Mouse (Mus musculus) limb, embryonic 12.5 days (tissue): Measurements from ENCODE around the gene Wdr70. TPM values are rescaled to one million over a fixed set of nuclear protein-coding genes. Genes with fewer than 3 reads are reported as not detected.

Experiments
- microRNA-seq: library from miRNA; unstranded; fragments of <30 nt; microRNA quantifications from one replicate; pipeline ENCODE4, GENCODE M21; 2017
- polyA plus RNA-seq: library from polyadenylated mRNA; unstranded; fragments of >200 nt; fragmentation: Nextera tagmentation; extraction: Ambion mirVana; gene quantifications from 2 replicates; pipeline ENCODE4 v1.2.1, GENCODE M21; 2016

Gene Wdr70
- polyA plus RNA-seq, 1 experiment from 2014 or later = 62.2 TPM

Small RNAs within 50 kb of the gene (microRNA-seq; reads per million reads assigned to microRNA genes)
- not detected for gene Gm27529

Other genes with a start within 250 kb of the Wdr70 start
- gene Nup155, start 10.1 kb upstream of the Wdr70 start, polyA plus RNA-seq = 24.7 and 27.3 TPM in 2 replicates
- 14.0 and 16.7 TPM in 2 replicates for gene Cplane1, start 69.9 kb upstream of the Wdr70 start, polyA plus RNA-seq